Comparison of ENCODE assay signal across 8 mouse cellular contexts in genomic region chrX:77796238-77796835, GRCm38 (mm10). TPM values are rescaled to one million over a fixed set of nuclear protein-coding genes. Genes with fewer than 3 reads are reported as not detected.
DNase-seq lines count a peak whose midpoint lies in the region; ATAC-seq and TF ChIP-seq lines count a peak whose summit lies in the region.

Gene Prkx (minus strand): TSS chrX:77796278.

- peak within 1 kb of the TSS; percentile 79 for H3K4me3 ChIP-seq in layer of hippocampus, adult 2 months
- peak within 1 kb of the TSS; percentile 52 for H3K4me3 ChIP-seq in forebrain, embryonic 14.5 days (ENCODE audit: low read depth, low read length)
- H3K4me3 ChIP-seq in hindbrain, postnatal 0 days (ENCODE audit: low read length): peak within 1 kb of the TSS; percentile 63
- peak within 1 kb of the TSS; percentile 60 for H3K4me3 ChIP-seq in limb, embryonic 15.5 days
- peak within 1 kb of the TSS; percentile 57 for H3K4me3 ChIP-seq in neural tube, embryonic 11.5 days (ENCODE audit: low read depth, low read length)

- H3K27ac ChIP-seq in layer of hippocampus, adult 2 months: peak within 1 kb of the TSS; percentile 92
- peak within 1 kb of the TSS; percentile 57 for H3K27ac ChIP-seq in forebrain, embryonic 14.5 days (ENCODE audit: low read depth, low read length)
- peak within 1 kb of the TSS; percentile 86 for H3K27ac ChIP-seq in hindbrain, postnatal 0 days
- H3K27ac ChIP-seq in limb, embryonic 15.5 days: peak within 1 kb of the TSS; percentile 74
- no peak within 1 kb of the TSS for H3K27ac ChIP-seq in neural tube, embryonic 11.5 days (ENCODE audit: low read depth, low read length)

- no peaks in the 10 kb centered on the region for H3K4me1 ChIP-seq in forebrain, embryonic 14.5 days (ENCODE audit: control insufficient read depth, insufficient read depth, low read length)
- no peaks in the 10 kb centered on the region for H3K4me1 ChIP-seq in hindbrain, postnatal 0 days (ENCODE audit: insufficient read depth, low read length)
- H3K4me1 ChIP-seq in limb, embryonic 15.5 days: no peaks in the 10 kb centered on the region; the same call in 1 of the 2 replicates
- H3K4me1 ChIP-seq in neural tube, embryonic 11.5 days (ENCODE audit: control insufficient read depth, insufficient read depth, low read length): no peaks in the 10 kb centered on the region

- H3K36me3 ChIP-seq in forebrain, embryonic 14.5 days (ENCODE audit: control insufficient read depth, insufficient read depth, low read length): no peaks in the 10 kb centered on the region
- no peaks in the 10 kb centered on the region for H3K36me3 ChIP-seq in hindbrain, postnatal 0 days (ENCODE audit: insufficient read depth, low read length)
- H3K36me3 ChIP-seq in limb, embryonic 15.5 days: no peaks in the 10 kb centered on the region
- H3K36me3 ChIP-seq in neural tube, embryonic 11.5 days (ENCODE audit: control insufficient read depth, insufficient read depth, low read length): no peaks in the 10 kb centered on the region

- no peaks in the 10 kb centered on the region for H3K9me3 ChIP-seq in forebrain, embryonic 14.5 days (replicated peaks; ENCODE audit: control insufficient read depth, low read length)
- no peaks in the 10 kb centered on the region for H3K9me3 ChIP-seq in hindbrain, postnatal 0 days (ENCODE audit: low read length)
- no peaks in the 10 kb centered on the region for H3K9me3 ChIP-seq in limb, embryonic 15.5 days
- no peaks in the 10 kb centered on the region for H3K9me3 ChIP-seq in neural tube, embryonic 11.5 days (ENCODE audit: control insufficient read depth, low read length)

- TF ChIP-seq CTCF in layer of hippocampus, adult 2 months (conservative IDR thresholded peaks at IDR 0.05): no peak
- no peak for TF ChIP-seq CTCF in hindbrain, postnatal 0 days (IDR thresholded peaks at IDR 0.05; ENCODE audit: low read depth)

- 37% methylated on average over 17 of the region's 19 CpGs for WGBS in forebrain, embryonic 14.5 days
- WGBS in hindbrain, postnatal 0 days: 38% methylated on average over 18 of the region's 19 CpGs
- 30% methylated on average over 17 of the region's 19 CpGs for WGBS in limb, embryonic 15.5 days
- WGBS in neural tube, embryonic 11.5 days: 28% methylated on average over 18 of the region's 19 CpGs

- peak in 1 of 2 experiments; percentile 26 for DNase-seq in layer of hippocampus, adult 2 months (ENCODE audit: low spot score in 2 of 2)
- no peak for DNase-seq in layer of hippocampus, adult 11-12 months (ENCODE audit: low spot score)
- DNase-seq in adrenal gland, adult 2 months: no peak
- DNase-seq in forebrain, embryonic 14.5 days (ENCODE audit: low spot score): peak; percentile 76
- peak; percentile 68 for DNase-seq in hindbrain, postnatal 0 days (ENCODE audit: low spot score)
- DNase-seq in neural tube, embryonic 11.5 days (ENCODE audit: low spot score): no peak
- no peak for DNase-seq in gastrocnemius, postnatal 10 days

- no peaks in the 10 kb centered on the region for H3K27me3 ChIP-seq in forebrain, embryonic 14.5 days (replicated peaks; ENCODE audit: control insufficient read depth, insufficient read depth, low read length)
- H3K27me3 ChIP-seq in hindbrain, postnatal 0 days (ENCODE audit: insufficient read depth, low read length): no peaks in the 10 kb centered on the region
- no peaks in the 10 kb centered on the region for H3K27me3 ChIP-seq in limb, embryonic 15.5 days
- no peaks in the 10 kb centered on the region for H3K27me3 ChIP-seq in neural tube, embryonic 11.5 days (ENCODE audit: control insufficient read depth, insufficient read depth, low read length)

- H3K9ac ChIP-seq in forebrain, embryonic 14.5 days (ENCODE audit: low read length): peak within 1 kb of the TSS; percentile 66
- peak within 1 kb of the TSS; percentile 57 for H3K9ac ChIP-seq in hindbrain, postnatal 0 days (replicated peaks; ENCODE audit: low read length)
- peak within 1 kb of the TSS; percentile 15 for H3K9ac ChIP-seq in limb, embryonic 15.5 days
- H3K9ac ChIP-seq in neural tube, embryonic 11.5 days (ENCODE audit: low read length): peak within 1 kb of the TSS; percentile 59

- ATAC-seq in forebrain, embryonic 14.5 days: peak; percentile 82
- ATAC-seq in hindbrain, postnatal 0 days: peak; percentile 91
- peak; percentile 70 for ATAC-seq in limb, embryonic 15.5 days (ENCODE audit: insufficient number of reproducible peaks, low FRiP score, low TSS enrichment, low read depth)
- peak; percentile 76 for ATAC-seq in neural tube, embryonic 11.5 days (ENCODE audit: insufficient read depth, low FRiP score, low TSS enrichment)

- H3K4me2 ChIP-seq in forebrain, embryonic 14.5 days (ENCODE audit: low read length): peak within 1 kb of the TSS; percentile 61
- peak within 1 kb of the TSS; percentile 61 for H3K4me2 ChIP-seq in hindbrain, postnatal 0 days (ENCODE audit: low read depth, low read length)
- H3K4me2 ChIP-seq in limb, embryonic 15.5 days: peak within 1 kb of the TSS; percentile 52
- peak within 1 kb of the TSS; percentile 47 for H3K4me2 ChIP-seq in neural tube, embryonic 11.5 days (ENCODE audit: low read depth)

RNA-seq across cellular contexts. Expression of gene Prkx, which starts in this region (rescaled TPM):
- total RNA-seq in layer of hippocampus, adult 2 months (2021): 10 to 100 TPM; 12.0 to 13.3 TPM
- total RNA-seq in adrenal gland, adult 2 months (2021): 10 to 100 TPM; 12.6 to 18.4 TPM
- polyA plus RNA-seq in adrenal gland, adult 2 months (2012; rRNA removed): 11.6 and 12.7 TPM in 2 replicates
- polyA plus RNA-seq in forebrain, embryonic 14.5 days (2014; fragmentation: Nextera tagmentation; extraction: Ambion mirVana): 22.2 and 27.7 TPM in 2 replicates
- 18.3 TPM in 2 replicates for total RNA-seq in hindbrain, postnatal 0 days (2014; rRNA removed)
- polyA plus RNA-seq in hindbrain, postnatal 0 days (2015; fragmentation: Nextera tagmentation; extraction: Ambion mirVana): 17.1 and 17.3 TPM in 2 replicates
- polyA plus RNA-seq in limb, embryonic 15.5 days (2015; fragmentation: Nextera tagmentation; extraction: Ambion mirVana): 14.1 and 14.9 TPM in 2 replicates
- polyA plus RNA-seq in neural tube, embryonic 11.5 days (2014; fragmentation: Nextera tagmentation; extraction: Ambion mirVana): 19.6 and 21.5 TPM in 2 replicates
- total RNA-seq in gastrocnemius, postnatal 10 days (2021): 1 to 10 TPM; 4.7 to 5.5 TPM

Comparison
In these comparisons a context has a peak if more than half of its experiments do, and no peak if none do; other contexts are left out.
1. DNase-seq: peak in forebrain, embryonic 14.5 days (single experiment) and hindbrain, postnatal 0 days (single experiment); none in layer of hippocampus, adult 11-12 months (single experiment), adrenal gland, adult 2 months (single experiment), neural tube, embryonic 11.5 days (single experiment) and gastrocnemius, postnatal 10 days (single experiment).
2. H3K9ac ChIP-seq: peak in every context shown above with its lines; median percentile 66 in forebrain, embryonic 14.5 days; 59 in neural tube, embryonic 11.5 days; 57 in hindbrain, postnatal 0 days; 15 in limb, embryonic 15.5 days.
3. Peak in every context shown above with its lines, with median percentiles within 50 percentile points of each other: H3K4me3 ChIP-seq, ATAC-seq and H3K4me2 ChIP-seq.